Mouse (Mus musculus): Measurements from ENCODE around the gene Olfr61.
"Not testable (repeated sequence)": the region's sequence is repeated elsewhere in the genome, so short reads cannot be mapped to it uniquely, and the experiment has no call there.

The Olfr61 gene

DNA sequence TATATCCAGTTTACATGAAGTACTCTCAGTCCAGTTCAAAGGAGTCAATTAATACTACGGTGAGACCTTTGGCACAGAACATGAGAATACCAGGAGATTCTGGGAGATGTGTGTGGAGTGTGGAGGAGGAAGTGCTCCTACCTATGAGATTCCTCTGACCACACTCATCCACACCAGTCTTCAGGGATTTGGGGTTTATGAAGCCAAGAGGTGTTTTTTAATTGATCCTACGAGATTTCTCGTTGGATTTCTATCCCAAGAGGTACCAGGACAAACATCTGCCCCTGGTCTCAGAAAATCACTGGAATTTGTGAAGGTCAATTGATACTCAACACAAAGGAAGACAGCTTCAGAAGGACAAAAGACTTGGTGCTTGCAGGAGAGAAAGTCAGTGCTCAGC, at the start of gene Olfr61:
Olfr61 (plus strand) TSS at position 301 of the 400 bp plus-strand sequence.
- DNase-seq (ENCODE audit: low read depth, low spot score) = not testable (repeated sequence)

DNA sequence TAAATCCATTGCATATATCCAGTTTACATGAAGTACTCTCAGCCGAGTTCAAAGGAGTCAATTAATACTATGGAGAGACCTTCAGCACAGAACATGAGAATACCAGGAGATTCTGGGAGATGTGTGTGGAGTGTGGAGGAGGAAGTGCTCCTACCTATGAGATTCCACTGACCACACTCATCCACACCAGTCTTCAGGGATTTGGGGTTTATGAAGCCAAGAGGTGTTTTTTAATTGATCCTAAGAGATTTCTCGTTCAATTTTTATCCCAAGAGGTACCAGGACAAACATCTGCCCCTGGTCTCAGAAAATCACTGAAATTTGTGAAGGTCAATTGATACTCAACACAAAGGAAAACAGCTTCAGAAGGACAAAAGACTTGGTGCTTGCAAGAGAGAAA, 27.8 kb upstream of the Olfr61 start, which contains the start of gene Olfr46:
Olfr46 (plus strand) TSS at position 301 of the 400 bp plus-strand sequence.
- DNase-seq (ENCODE audit: low read depth, low spot score) = not testable (repeated sequence)

DNA sequence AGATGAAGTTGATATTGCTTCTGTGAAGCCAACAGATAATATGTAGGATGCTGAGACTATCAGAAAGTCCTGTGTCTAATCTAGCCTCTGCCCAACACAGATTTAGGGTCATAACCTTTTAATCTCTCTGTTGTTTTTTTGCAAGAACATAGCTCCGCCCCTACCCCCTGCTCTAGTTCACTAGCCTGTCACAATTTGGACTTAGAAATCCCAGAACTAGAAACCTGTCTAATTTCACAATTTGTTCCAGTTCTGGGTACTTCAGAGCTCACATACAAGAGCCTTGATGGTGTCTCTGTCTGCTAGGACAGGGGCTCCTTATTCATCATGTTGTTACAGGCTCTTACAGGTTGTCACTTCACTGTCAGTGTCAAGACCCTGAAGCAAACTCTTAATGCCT, 1.8 kb downstream of the Olfr61 start:
- no peak for DNase-seq (ENCODE audit: low read depth, low spot score)

DNA sequence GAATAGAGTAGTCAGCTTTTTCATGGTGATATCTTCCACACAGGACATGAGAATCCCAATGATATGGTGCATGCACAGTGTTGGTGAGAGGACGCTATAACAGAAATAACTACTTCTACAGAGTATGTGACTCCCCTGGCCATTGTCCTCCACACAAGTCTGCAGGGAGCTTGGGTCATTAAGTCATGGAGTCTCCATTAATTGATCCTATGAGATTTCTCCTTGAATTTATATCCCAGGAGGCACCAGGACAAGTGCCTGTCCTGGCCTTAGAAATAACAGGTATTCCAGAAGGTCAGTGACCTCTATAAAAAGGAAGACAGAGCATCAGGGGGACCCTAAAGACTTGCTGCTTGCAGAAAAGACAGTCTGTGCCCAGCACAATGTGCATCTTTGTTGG, 17.4 kb downstream of the Olfr61 start, which contains the start of gene Olfr53:
Olfr53 (plus strand) TSS at position 301 of the 400 bp plus-strand sequence.
- DNase-seq (ENCODE audit: low read depth, low spot score) = no peak

- DNase-seq (ENCODE audit: low read depth, low spot score) = no peak
These were observed 30.9 kb downstream of the Olfr61 start, which contains the start of gene Olfr539 for GRCm38 (mm10) chr7:140659630-140660029. Gene Olfr539, plus strand, starts transcription at chr7:140659930.

- peak; percentile 70 for DNase-seq (ENCODE audit: low read depth, low spot score)
These were observed 41.9 kb downstream of the Olfr61 start for GRCm38 (mm10) chr7:140670693-140671092.

GRCm38 (mm10) chr7:140675863-140676262, 47.1 kb downstream of the Olfr61 start:
- peak; percentile 10 for DNase-seq (ENCODE audit: low read depth, low spot score)

GRCm38 (mm10) chr7:140679591-140679990, 50.8 kb downstream of the Olfr61 start:
- peak; percentile 51 for DNase-seq (ENCODE audit: low read depth, low spot score)

DNA sequence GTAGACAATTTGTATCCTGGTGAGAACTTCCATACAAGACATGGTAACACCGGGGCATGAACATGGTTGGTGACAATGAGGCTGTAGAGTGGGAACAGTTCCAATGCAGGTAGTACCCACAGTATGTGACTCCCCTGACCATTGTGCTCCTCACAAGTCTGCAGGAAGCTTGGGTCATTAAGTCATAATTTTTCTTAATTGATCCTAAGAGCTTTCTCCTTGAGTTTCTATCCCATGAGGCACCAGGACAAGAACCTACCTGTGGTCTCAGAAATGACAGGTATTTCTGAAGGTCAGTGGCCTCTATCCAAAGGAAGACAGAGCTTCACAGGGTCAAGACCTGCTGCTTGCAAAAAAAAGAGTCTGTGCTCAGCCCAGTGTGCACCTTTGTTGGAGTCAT, 52.9 kb downstream of the Olfr61 start, which contains the start of gene Olfr45:
Olfr45 (plus strand) TSS at position 301 of the 400 bp plus-strand sequence.
- DNase-seq (ENCODE audit: low read depth, low spot score) = no peak

Measured in ES-CJ7 (cell line).